Mouse (Mus musculus) hindbrain, embryonic 16.5 days (tissue): Measurements from ENCODE around the gene Slc8a2. TPM values are rescaled to one million over a fixed set of nuclear protein-coding genes. Genes with fewer than 3 reads are reported as not detected.

ENCODE experiments used
- ATAC-seq: fragments of 200-750 bp; cut with Nextera tagmentation; 2 replicates; pipeline ENCODE4 v1.8.0; 2017; ENCODE audit warnings: moderate TSS enrichment, moderate library complexity
- H3K27ac ChIP-seq: fragments of 300-500 bp; sonication (generic); 2 replicates; pipeline ENCODE4 v1.5.1; 2014; ENCODE audit warnings: low read depth, mild to moderate bottlenecking, control low read depth, low read length, moderate library complexity
- H3K27me3 ChIP-seq: fragments of 300-500 bp; sonication (generic); replicated peaks from 2 replicates; pipeline ENCODE4 v1.6.1; 2014; ENCODE audit warnings: low read length; ENCODE audit not compliant: control insufficient read depth, insufficient read depth
- H3K36me3 ChIP-seq: fragments of 300-500 bp; sonication (generic); 2 replicates; pipeline ENCODE4 v1.6.1; 2014; ENCODE audit warnings: mild to moderate bottlenecking, low read length, moderate library complexity, mixed read lengths; ENCODE audit not compliant: control insufficient read depth, insufficient read depth
- H3K4me1 ChIP-seq: fragments of 300-500 bp; sonication (generic); 2 replicates; pipeline ENCODE4 v1.6.1; 2014; ENCODE audit warnings: low read depth, low read length; ENCODE audit not compliant: control insufficient read depth, insufficient read depth
- H3K4me2 ChIP-seq: fragments of 300-500 bp; sonication (generic); 2 replicates; pipeline ENCODE4 v1.6.1; 2014; ENCODE audit warnings: mild to moderate bottlenecking, low read length, control low read depth, moderate library complexity
- H3K4me3 ChIP-seq: fragments of 300-500 bp; sonication (generic); 2 replicates; pipeline ENCODE4 v1.5.1; 2014; ENCODE audit warnings: mild to moderate bottlenecking, low read length, control low read depth, moderate library complexity
- H3K9ac ChIP-seq: fragments of 300-500 bp; sonication (generic); 2 replicates; pipeline ENCODE4 v1.6.1; 2014; ENCODE audit warnings: low read depth, mild to moderate bottlenecking, control low read depth, low read length, moderate library complexity
- H3K9me3 ChIP-seq: fragments of 300-500 bp; sonication (generic); 2 replicates; pipeline ENCODE4 v1.6.1; 2014; ENCODE audit warnings: mild to moderate bottlenecking, low read length, moderate library complexity; ENCODE audit not compliant: control insufficient read depth
- WGBS: fragments of 180-500 bp; shearing (Covaris S2); extraction: QIAGEN DNeasy Blood & Tissue Kit; methylation state at CpG from one replicate; pipeline ENCODE4 v1.1.7; 2014; 5-methylcytosine and 5-hydroxymethylcytosine counted together
- polyA plus RNA-seq: library from polyadenylated mRNA; unstranded; fragments of >200 nt; fragmentation: Nextera tagmentation; extraction: Ambion mirVana; gene quantifications from 2 replicates; pipeline ENCODE4 v1.2.1, GENCODE M21; 2015

Slc8a2 gene
- polyA plus RNA-seq, 1 experiment from 2014 or later = 1.2 TPM

- 17% methylated on average over 5 of the region's 5 CpGs for WGBS
- H3K27ac ChIP-seq = peak overlapping the region; percentile 34; the same call in 1 of the 2 replicates
- ATAC-seq = no peak
- no peaks in the 10 kb centered on the region for H3K27me3 ChIP-seq
- H3K4me2 ChIP-seq = no peak overlapping the region
- no peak overlapping the region for H3K9ac ChIP-seq
- peaks cover 4% of the 10 kb centered on the region; the same call in 1 of the 2 replicates for H3K36me3 ChIP-seq
- peaks cover 35% of the 10 kb centered on the region for H3K4me1 ChIP-seq
- H3K4me3 ChIP-seq = no peak overlapping the region
- H3K9me3 ChIP-seq = peaks cover 2% of the 10 kb centered on the region; the same call in 1 of the 2 replicates
Measured at GRCm38 (mm10) chr7:16173146-16173545, 43.5 kb downstream of the Slc8a2 start.

- peak within 1 kb of the TSS; percentile 86 for H3K9ac ChIP-seq
- no peaks in the 10 kb centered on the region; the same call in 1 of the 2 replicates for H3K9me3 ChIP-seq
- H3K36me3 ChIP-seq = peaks cover 18% of the 10 kb centered on the region
- peaks cover 35% of the 10 kb centered on the region for H3K4me1 ChIP-seq
- H3K27ac ChIP-seq = peak within 1 kb of the TSS; percentile 79
- H3K4me2 ChIP-seq = peak within 1 kb of the TSS; percentile 61
- peak; percentile 89 for ATAC-seq
- H3K4me3 ChIP-seq = peak within 1 kb of the TSS; percentile 74
- no peaks in the 10 kb centered on the region for H3K27me3 ChIP-seq
- WGBS = 0% methylated on average over 35 of the region's 42 CpGs
Measured at GRCm38 (mm10) chr7:16174597-16175541, 45.2 kb downstream of the Slc8a2 start, which contains the start of gene Meis3. Meis3 (plus strand) TSS chr7:16175090.

- H3K4me2 ChIP-seq = peak overlapping the region; percentile 61
- peak overlapping the region; percentile 79 for H3K27ac ChIP-seq
- peak; percentile 40 for ATAC-seq
- 3% methylated on average over 10 of the region's 10 CpGs for WGBS
- peaks cover 35% of the 10 kb centered on the region for H3K4me1 ChIP-seq
- H3K27me3 ChIP-seq = no peaks in the 10 kb centered on the region
- H3K9me3 ChIP-seq = no peaks in the 10 kb centered on the region; the same call in 1 of the 2 replicates
- peak overlapping the region; percentile 74 for H3K4me3 ChIP-seq
- H3K36me3 ChIP-seq = peaks cover 18% of the 10 kb centered on the region
- peak overlapping the region; percentile 86 for H3K9ac ChIP-seq
Measured at GRCm38 (mm10) chr7:16175542-16175931, 45.9 kb downstream of the Slc8a2 start.

GRCm38 (mm10) chr7:16178114-16178513, 48.5 kb downstream of the Slc8a2 start:
- H3K9ac ChIP-seq = no peak overlapping the region
- H3K4me3 ChIP-seq = no peak overlapping the region
- no peak overlapping the region for H3K4me2 ChIP-seq
- peaks cover 25% of the 10 kb centered on the region for H3K4me1 ChIP-seq
- H3K36me3 ChIP-seq = peaks cover 18% of the 10 kb centered on the region
- WGBS = 72% methylated on average over 4 of the region's 4 CpGs
- ATAC-seq = no peak
- H3K27ac ChIP-seq = no peak overlapping the region
- H3K27me3 ChIP-seq = no peaks in the 10 kb centered on the region
- no peaks in the 10 kb centered on the region; the same call in 1 of the 2 replicates for H3K9me3 ChIP-seq

GRCm38 (mm10) chr7:16183663-16184062, 54.0 kb downstream of the Slc8a2 start:
- no peaks in the 10 kb centered on the region for H3K27me3 ChIP-seq
- H3K36me3 ChIP-seq = peaks cover 35% of the 10 kb centered on the region
- 31% methylated on average over 8 of the region's 8 CpGs for WGBS
- H3K4me2 ChIP-seq = no peak overlapping the region
- no peak overlapping the region for H3K27ac ChIP-seq
- no peak overlapping the region for H3K9ac ChIP-seq
- ATAC-seq = no peak
- H3K4me1 ChIP-seq = no peaks in the 10 kb centered on the region
- H3K4me3 ChIP-seq = no peak overlapping the region
- H3K9me3 ChIP-seq = no peaks in the 10 kb centered on the region; the same call in 1 of the 2 replicates

- WGBS = 80% methylated on average over 8 of the region's 8 CpGs
- no peak overlapping the region for H3K4me3 ChIP-seq
- H3K36me3 ChIP-seq = peaks cover 23% of the 10 kb centered on the region
- no peak for ATAC-seq
- H3K9me3 ChIP-seq = no peaks in the 10 kb centered on the region
- H3K27ac ChIP-seq = no peak overlapping the region
- H3K4me2 ChIP-seq = no peak overlapping the region
- H3K9ac ChIP-seq = no peak overlapping the region
- no peaks in the 10 kb centered on the region for H3K27me3 ChIP-seq
- H3K4me1 ChIP-seq = peaks cover 3% of the 10 kb centered on the region; the same call in 1 of the 2 replicates
Measured at GRCm38 (mm10) chr7:16187494-16187893, 57.9 kb downstream of the Slc8a2 start.

- Histone ChIP-seq H3K4me2 (no peak overlapping the region), H3K27me3 (no peaks in the 10 kb centered on the region), H3K4me1 (peaks cover 3% of the 10 kb centered on the region; the same call in 1 of the 2 replicates), H3K27ac (no peak overlapping the region), H3K9me3 (no peaks in the 10 kb centered on the region), H3K36me3 (peaks cover 3% of the 10 kb centered on the region; the same call in 1 of the 2 replicates), H3K4me3 (no peak overlapping the region), H3K9ac (no peak overlapping the region)
- ATAC-seq = peak; percentile 66
- 19% methylated on average over 5 of the region's 5 CpGs for WGBS
Measured at GRCm38 (mm10) chr7:16192315-16192714, 62.7 kb downstream of the Slc8a2 start.

GRCm38 (mm10) chr7:16193702-16194101, 64.1 kb downstream of the Slc8a2 start:
- WGBS = 61% methylated on average over 3 of the region's 3 CpGs
- H3K36me3 ChIP-seq = peaks cover 11% of the 10 kb centered on the region; the same call in 1 of the 2 replicates
- ATAC-seq = no peak

GRCm38 (mm10) chr7:16196616-16197015, 67.0 kb downstream of the Slc8a2 start:
- H3K4me2 ChIP-seq = no peak overlapping the region
- peaks cover 3% of the 10 kb centered on the region; the same call in 1 of the 2 replicates for H3K4me1 ChIP-seq
- WGBS = 66% methylated on average over 6 of the region's 6 CpGs
- H3K27me3 ChIP-seq = no peaks in the 10 kb centered on the region
- no peak for ATAC-seq
- H3K4me3 ChIP-seq = no peak overlapping the region
- H3K36me3 ChIP-seq = peaks cover 14% of the 10 kb centered on the region; the same call in 1 of the 2 replicates
- H3K9me3 ChIP-seq = no peaks in the 10 kb centered on the region
- H3K27ac ChIP-seq = no peak overlapping the region
- no peak overlapping the region for H3K9ac ChIP-seq

More at GRCm38 (mm10) chr7:16193702-16194101, 64.1 kb downstream of the Slc8a2 start:
- Histone ChIP-seq H3K9ac (no peak overlapping the region), H3K27me3 (no peaks in the 10 kb centered on the region), H3K27ac (no peak overlapping the region), H3K4me1 (peaks cover 3% of the 10 kb centered on the region; the same call in 1 of the 2 replicates), H3K4me2 (no peak overlapping the region), H3K4me3 (no peak overlapping the region), H3K9me3 (no peaks in the 10 kb centered on the region)
